Mouse (Mus musculus) myocyte (in vitro differentiated cells): ENCODE measurements around the gene Ddx60.

Experiments used
- CEBPB ChIP-seq: IDR thresholded peaks from 2 replicates; pipeline ENCODE4 v1.6.1; 2011; ENCODE audit warnings: mild to moderate bottlenecking, moderate library complexity; ENCODE audit not compliant: poor library complexity, insufficient read depth, severe bottlenecking
- E2F4 ChIP-seq: IDR thresholded peaks from one replicate; pipeline ENCODE4 v1.6.1; 2011; ENCODE audit warnings: mild to moderate bottlenecking, control low read depth, moderate library complexity; ENCODE audit not compliant: insufficient read depth
- MAX ChIP-seq: IDR thresholded peaks from one replicate; pipeline ENCODE4 v1.6.1; 2011; ENCODE audit warnings: low read depth, mild to moderate bottlenecking, control low read depth
- MYOG ChIP-seq, 3 experiments: IDR thresholded peaks; one replicate each; pipeline ENCODE4 v1.6.1; 2011; ENCODE audit warnings: control low read depth in 2 of 3, low read depth in 2 of 3, mild to moderate bottlenecking in 2 of 3; ENCODE audit not compliant: insufficient read length in 2 of 3, control insufficient read depth in 1 of 3, insufficient read depth in 1 of 3
- POLR2A ChIP-seq: IDR thresholded peaks from one replicate; pipeline ENCODE4 v1.6.1; 2011; ENCODE audit warnings: low read depth, mild to moderate bottlenecking, control low read depth, moderate library complexity; ENCODE audit not compliant: insufficient read length
- POLR2AphosphoS2 ChIP-seq: IDR thresholded peaks from one replicate; pipeline ENCODE4 v1.6.1; 2011; ENCODE audit warnings: low read depth, control low read depth; ENCODE audit not compliant: insufficient read length
- TCF12 ChIP-seq: IDR thresholded peaks from one replicate; pipeline ENCODE4 v1.6.1; 2011; ENCODE audit warnings: mild to moderate bottlenecking, control low read depth; ENCODE audit not compliant: poor library complexity, insufficient read depth, severe bottlenecking
- TCF3 ChIP-seq: IDR thresholded peaks from one replicate; pipeline ENCODE4 v1.6.1; 2011; ENCODE audit warnings: low read depth, control low read depth; ENCODE audit not compliant: insufficient read length
- USF1 ChIP-seq: IDR thresholded peaks from one replicate; pipeline ENCODE4 v1.6.1; 2011; ENCODE audit warnings: low read depth, mild to moderate bottlenecking, control low read depth, moderate library complexity

DNA sequence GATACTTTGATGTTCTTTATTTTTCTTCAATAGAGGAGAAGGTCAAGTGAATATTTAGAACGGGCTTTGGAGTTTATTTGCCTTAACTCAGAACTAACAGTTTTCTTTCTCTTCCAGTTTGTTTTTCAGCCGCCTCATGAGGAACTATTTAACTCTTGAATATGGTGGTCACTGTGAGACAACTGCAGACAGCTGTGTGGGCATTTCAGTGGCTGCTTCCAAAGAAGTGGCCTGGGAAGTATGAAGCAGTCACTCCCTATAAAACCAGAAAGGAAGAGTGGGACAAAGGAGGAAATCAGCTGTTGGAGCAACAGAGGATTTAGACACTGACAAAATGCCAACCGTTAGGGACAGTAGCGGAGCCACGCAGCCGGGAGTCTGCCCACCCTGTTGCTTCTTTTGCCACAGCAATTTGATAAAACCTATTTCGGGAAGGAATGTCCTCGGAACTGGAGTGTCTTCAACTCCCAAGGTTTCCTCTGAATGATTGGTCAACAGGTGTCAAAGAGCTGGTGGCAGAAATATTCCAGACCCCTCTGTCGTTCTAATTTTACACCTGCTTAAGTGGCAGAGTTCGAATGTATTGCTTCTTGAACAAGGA lies 6.3 kb upstream of the Ddx60 start:
- TF ChIP-seq POLR2A (no peak), MYOG (IDR thresholded peaks at IDR 0.05; ENCODE audit: control insufficient read depth in 1 of 3, insufficient read depth in 1 of 3, insufficient read length in 2 of 3, low read depth in 2 of 3) (peak; percentile 26 to 95 (median 89)), MAX (no peak), TCF3 (peak; percentile 19), USF1 (no peak), TCF12 (peak; percentile 83), POLR2AphosphoS2 (no peak), CEBPB (no peak), E2F4 (no peak)
